Mouse (Mus musculus) central nervous system, embryonic 11.5 days (tissue): ENCODE results near the gene Tnks2. TPM values are rescaled to one million over a fixed set of nuclear protein-coding genes. Genes with fewer than 3 reads are reported as not detected.

ENCODE experiments used
- polyA plus RNA-seq: library from polyadenylated mRNA; depleted of rRNA; stranded (reverse); fragments of >200 nt; gene quantifications from 2 replicates; pipeline ENCODE4 v1.2.3, GENCODE M21; 2012; rRNA removed

Tnks2 gene
- polyA plus RNA-seq: 74.3 and 122 TPM in 2 replicates

DNA sequence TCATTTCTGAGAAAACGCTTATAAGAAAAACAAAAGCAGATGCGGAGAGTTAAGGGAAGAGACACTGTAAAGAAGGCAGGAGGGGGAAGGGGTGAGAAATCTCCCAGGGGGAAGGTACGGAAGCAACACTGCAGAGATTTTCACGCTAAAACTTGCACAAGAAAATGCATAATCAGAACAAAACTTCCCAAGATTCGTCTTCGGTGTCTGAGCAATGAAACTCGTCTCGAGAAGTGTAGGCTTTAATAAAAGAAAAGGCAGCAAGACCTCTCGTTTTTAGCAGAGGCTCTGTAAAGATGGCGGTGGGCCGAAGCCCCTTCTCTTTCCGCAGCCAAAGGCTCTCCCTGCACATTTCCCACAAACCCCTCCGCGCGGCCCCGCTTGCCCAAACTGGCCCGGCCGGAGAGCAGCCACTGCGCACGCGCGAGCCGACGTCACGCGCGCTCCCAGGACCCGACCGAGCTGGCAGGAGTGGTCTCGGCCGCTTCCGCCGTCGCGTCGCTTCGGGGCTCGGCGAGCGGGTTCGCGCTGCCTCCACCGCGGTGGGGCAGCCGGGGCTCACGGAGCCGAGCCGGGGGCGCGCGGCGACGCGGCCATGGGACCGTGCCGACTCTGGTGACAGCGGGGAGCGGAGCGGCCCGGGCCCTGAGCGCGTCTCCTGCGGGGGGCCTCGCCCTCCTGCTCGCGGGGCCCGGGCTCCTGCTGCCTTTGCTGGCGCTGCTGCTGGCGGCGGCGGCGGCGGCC is at the start of gene Tnks2:
Tnks2 (plus strand) TSS at position 445 of the 744 bp plus-strand sequence.

DNA sequence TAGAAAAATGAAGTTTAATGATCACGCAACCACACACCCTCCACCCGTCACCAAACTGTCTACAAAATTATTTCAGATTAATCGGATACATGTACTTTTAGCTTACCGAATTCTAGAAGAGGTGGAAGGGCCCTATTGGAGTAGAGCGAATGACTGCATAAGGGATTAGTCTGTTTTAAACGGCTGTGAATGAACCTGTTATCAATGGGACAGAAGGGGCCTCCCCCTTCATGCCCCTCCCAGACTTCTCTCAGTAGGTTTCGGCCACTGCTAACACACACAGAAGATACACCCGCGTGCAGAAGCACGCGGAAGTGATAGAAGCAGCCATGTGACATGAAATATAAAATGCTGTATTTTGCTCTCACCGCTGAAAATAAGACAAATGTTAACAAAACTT is 85.4 kb downstream of the Tnks2 start, which contains the start of gene Fgfbp3:
Fgfbp3 (minus strand) TSS at position 150 of the 400 bp plus-strand sequence.

DNA sequence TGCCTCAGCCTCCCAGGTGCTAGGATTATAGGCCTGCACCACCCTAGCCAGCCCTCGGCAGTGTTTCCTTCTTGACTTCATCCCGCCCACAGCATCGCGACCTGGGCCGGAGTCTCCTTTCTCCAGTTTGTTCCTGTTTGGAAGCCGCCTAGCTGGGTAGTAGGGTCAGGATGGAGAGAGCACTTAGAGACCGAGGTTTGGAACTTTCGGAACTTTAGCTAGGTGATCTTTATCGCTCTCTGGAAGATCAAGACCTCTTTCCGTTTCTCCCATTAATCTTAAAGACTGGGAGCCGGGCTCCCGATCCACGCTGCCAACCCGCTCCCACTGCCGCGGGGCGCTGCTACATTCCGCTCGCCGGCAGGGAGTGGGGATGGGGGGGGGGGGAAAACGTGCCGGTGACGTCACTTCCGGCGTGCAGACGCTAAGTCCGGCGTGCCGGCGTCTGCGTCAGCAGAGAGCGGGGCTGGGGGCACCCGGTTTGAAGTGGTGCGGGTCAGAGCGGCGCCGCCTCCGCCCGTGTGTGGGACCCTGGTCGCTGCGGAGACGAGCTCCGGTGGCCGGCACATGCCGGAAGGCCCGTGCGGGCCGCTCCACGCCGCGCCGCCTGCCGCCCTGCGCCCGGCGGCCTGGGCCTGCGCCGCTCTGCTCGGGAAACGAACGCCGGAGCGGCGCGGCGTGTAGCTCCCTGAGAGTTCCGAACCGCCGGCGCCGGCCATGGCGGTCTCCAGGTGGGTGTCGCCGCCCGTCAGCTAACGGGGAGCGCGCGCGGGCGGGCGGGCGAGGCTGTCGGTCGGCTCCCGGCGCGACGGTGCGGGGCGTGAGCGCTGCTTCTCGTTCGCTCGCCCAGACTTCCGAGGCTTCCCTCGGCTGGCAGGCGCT is 91.9 kb downstream of the Tnks2 start, which contains the start of gene Btaf1:
Btaf1 (plus strand) TSS at position 409 of the 882 bp plus-strand sequence.

Other genes starting within 250 kb of the Tnks2 start
- 3.6 and 4.9 TPM in 2 replicates for gene Ppp1r3c, start 97.6 kb upstream of the Tnks2 start, polyA plus RNA-seq
- 29.6 and 49.4 TPM in 2 replicates for gene Fgfbp3, start 85.4 kb downstream of the Tnks2 start, polyA plus RNA-seq
- gene Btaf1, start 91.8 kb downstream of the Tnks2 start, polyA plus RNA-seq: 13.9 and 20.0 TPM in 2 replicates